Mouse (Mus musculus) lung, embryonic 15.5 days (tissue): ENCODE data around the gene Zfp281. TPM values are rescaled to one million over a fixed set of nuclear protein-coding genes. Genes with fewer than 3 reads are reported as not detected.
A peak's percentile ranks its signal among the peaks of the same experiment; 100 is the strongest.

ENCODE experiments used
- ATAC-seq: fragments of 200-750 bp; cut with Nextera tagmentation; 2 replicates; pipeline ENCODE4 v1.8.0; 2017; ENCODE audit warnings: moderate number of reproducible peaks, borderline replicate concordance; ENCODE audit not compliant: low FRiP score, low TSS enrichment; ENCODE audit errors: extremely low read depth
- H3K27ac ChIP-seq: fragments of 300-500 bp; sonication (generic); 2 replicates; pipeline ENCODE4 v1.5.1; 2015; ENCODE audit warnings: moderate library complexity, mild to moderate bottlenecking, inconsistent platforms
- H3K27me3 ChIP-seq: fragments of 300-500 bp; sonication (generic); 2 replicates; pipeline ENCODE4 v1.6.1; 2015; ENCODE audit warnings: inconsistent platforms
- H3K36me3 ChIP-seq: fragments of 300-500 bp; sonication (generic); 2 replicates; pipeline ENCODE4 v1.6.1; 2015; ENCODE audit warnings: inconsistent platforms
- H3K4me1 ChIP-seq: fragments of 300-500 bp; sonication (generic); 2 replicates; pipeline ENCODE4 v1.6.1; 2015; ENCODE audit warnings: inconsistent platforms
- H3K4me2 ChIP-seq: fragments of 300-500 bp; sonication (generic); 2 replicates; pipeline ENCODE4 v1.6.1; 2015; ENCODE audit warnings: inconsistent platforms, mild to moderate bottlenecking, moderate library complexity
- H3K4me3 ChIP-seq: fragments of 300-500 bp; sonication (generic); 2 replicates; pipeline ENCODE4 v1.5.1; 2015; ENCODE audit warnings: mild to moderate bottlenecking, inconsistent platforms
- H3K9ac ChIP-seq: fragments of 300-500 bp; sonication (generic); 2 replicates; pipeline ENCODE4 v1.6.1; 2015; ENCODE audit warnings: inconsistent platforms
- H3K9me3 ChIP-seq: fragments of 300-500 bp; sonication (generic); 2 replicates; pipeline ENCODE4 v1.6.1; 2016; ENCODE audit warnings: inconsistent platforms
- WGBS: fragments of 180-500 bp; shearing (Covaris S2); methylation state at CpG from one replicate; pipeline ENCODE4 v1.1.7; 2015; 5-methylcytosine and 5-hydroxymethylcytosine counted together
- polyA plus RNA-seq: library from polyadenylated mRNA; unstranded; fragments of >200 nt; fragmentation: Nextera tagmentation; extraction: Ambion mirVana; gene quantifications from 2 replicates; pipeline ENCODE4 v1.2.1, GENCODE M21; 2015

Zfp281 gene
- polyA plus RNA-seq, 1 experiment from 2014 or later = 20.6 TPM

DNA sequence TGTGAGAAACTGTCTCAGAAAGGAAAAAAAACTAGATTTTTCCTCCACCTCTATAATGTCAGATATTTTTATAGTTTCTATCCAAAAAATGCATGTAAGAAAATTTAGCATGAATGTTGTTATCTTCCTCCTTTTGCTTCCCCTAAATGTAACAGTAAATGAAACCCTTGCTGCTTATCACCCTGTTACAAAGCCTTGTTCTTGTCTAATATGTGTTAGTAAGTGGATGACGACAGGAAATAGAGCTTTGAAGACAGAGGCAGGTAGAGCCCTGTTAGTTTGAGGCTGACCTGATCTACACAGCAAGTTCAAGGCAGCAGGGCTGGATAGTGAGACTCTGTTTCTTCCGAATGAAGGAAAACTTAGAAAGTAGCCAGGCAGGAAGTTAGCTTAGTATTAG is 14.5 kb downstream of the Zfp281 start:
- Histone ChIP-seq H3K27me3 (no peaks in the 10 kb centered on the region), H3K36me3 (no peaks in the 10 kb centered on the region), H3K9ac (no peak overlapping the region), H3K4me3 (no peak overlapping the region), H3K9me3 (no peaks in the 10 kb centered on the region), H3K27ac (no peak overlapping the region), H3K4me2 (no peak overlapping the region), H3K4me1 (no peaks in the 10 kb centered on the region)
- WGBS = 57% methylated on average over 2 of the region's 2 CpGs
- ATAC-seq = no peak

DNA sequence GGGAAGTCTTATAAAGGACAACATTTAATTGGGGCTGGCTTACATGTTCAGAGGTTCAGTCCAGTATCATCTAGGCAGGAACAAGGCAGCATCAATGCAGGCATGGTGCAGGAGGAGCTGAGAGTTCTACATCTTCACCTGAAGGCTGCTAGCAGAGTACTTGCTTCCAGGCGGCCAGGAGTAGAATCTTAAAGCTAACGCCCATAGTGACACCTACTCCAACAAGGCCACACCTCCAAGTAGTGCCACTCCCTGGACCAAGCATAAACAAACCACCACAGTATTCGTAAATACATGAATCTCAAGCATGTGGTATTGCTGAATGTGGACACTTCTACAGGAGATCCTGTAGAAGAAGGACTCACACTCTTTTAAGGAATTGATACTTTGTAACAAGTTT is 18.0 kb downstream of the Zfp281 start:
- ATAC-seq = no peak
- 71% methylated on average over 3 of the region's 3 CpGs for WGBS
- no peaks in the 10 kb centered on the region for H3K36me3 ChIP-seq
- H3K9me3 ChIP-seq = no peaks in the 10 kb centered on the region
- no peak overlapping the region for H3K9ac ChIP-seq
- H3K4me2 ChIP-seq = no peak overlapping the region
- no peak overlapping the region for H3K27ac ChIP-seq
- H3K4me3 ChIP-seq = no peak overlapping the region
- no peaks in the 10 kb centered on the region for H3K4me1 ChIP-seq
- H3K27me3 ChIP-seq = no peaks in the 10 kb centered on the region

- no peak overlapping the region for H3K27ac ChIP-seq
- H3K27me3 ChIP-seq = no peaks in the 10 kb centered on the region
- H3K4me1 ChIP-seq = no peaks in the 10 kb centered on the region
- H3K4me2 ChIP-seq = no peak overlapping the region
- H3K9ac ChIP-seq = no peak overlapping the region
- H3K4me3 ChIP-seq = no peak overlapping the region
- H3K9me3 ChIP-seq = no peaks in the 10 kb centered on the region
- no peak for ATAC-seq
- H3K36me3 ChIP-seq = no peaks in the 10 kb centered on the region
- WGBS = 52% methylated on average over 4 of the region's 4 CpGs
Measured at GRCm38 (mm10) chr1:136644486-136644885, 19.8 kb downstream of the Zfp281 start.

GRCm38 (mm10) chr1:136645849-136646625 is 21.3 kb downstream of the Zfp281 start:
- H3K9me3 ChIP-seq = no peaks in the 10 kb centered on the region
- no peak for ATAC-seq
- WGBS = 85% methylated on average over 8 of the region's 8 CpGs
- H3K4me2 ChIP-seq = no peak overlapping the region
- no peak overlapping the region for H3K27ac ChIP-seq
- H3K4me3 ChIP-seq = no peak overlapping the region
- no peaks in the 10 kb centered on the region for H3K27me3 ChIP-seq
- no peaks in the 10 kb centered on the region for H3K36me3 ChIP-seq
- H3K4me1 ChIP-seq = no peaks in the 10 kb centered on the region
- H3K9ac ChIP-seq = no peak overlapping the region

DNA sequence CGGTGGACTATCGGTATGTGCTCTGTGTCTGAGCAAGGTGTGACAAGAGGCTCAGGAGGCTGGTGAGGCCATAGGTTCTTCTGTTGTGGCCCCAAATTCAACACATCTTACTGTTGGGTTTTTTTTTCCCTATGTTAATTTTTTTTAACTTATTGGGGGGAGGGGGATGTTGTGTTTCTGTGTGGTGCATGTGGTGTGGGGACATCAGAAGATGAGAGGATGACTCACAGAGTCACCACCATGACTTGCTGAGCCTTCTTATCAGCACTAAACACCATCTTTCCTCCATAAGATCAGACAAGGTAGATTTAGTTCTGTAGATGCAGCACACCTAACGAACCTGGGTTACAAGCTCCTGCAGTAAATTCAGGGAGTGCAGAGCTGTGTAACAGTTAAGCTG is 27.4 kb downstream of the Zfp281 start:
- H3K27me3 ChIP-seq = no peaks in the 10 kb centered on the region
- WGBS = 84% methylated on average over 3 of the region's 3 CpGs
- H3K36me3 ChIP-seq = no peaks in the 10 kb centered on the region
- peaks cover 3% of the 10 kb centered on the region; the same call in 1 of the 2 replicates for H3K4me1 ChIP-seq
- no peaks in the 10 kb centered on the region for H3K9me3 ChIP-seq
- no peak overlapping the region for H3K9ac ChIP-seq
- no peak for ATAC-seq
- H3K27ac ChIP-seq = no peak overlapping the region
- H3K4me2 ChIP-seq = no peak overlapping the region
- H3K4me3 ChIP-seq = no peak overlapping the region

GRCm38 (mm10) chr1:136653526-136653925 is 28.8 kb downstream of the Zfp281 start:
- Histone ChIP-seq H3K4me2 (no peak overlapping the region), H3K4me1 (peaks cover 3% of the 10 kb centered on the region; the same call in 1 of the 2 replicates), H3K4me3 (no peak overlapping the region), H3K9ac (no peak overlapping the region), H3K36me3 (no peaks in the 10 kb centered on the region), H3K27me3 (no peaks in the 10 kb centered on the region), H3K9me3 (no peaks in the 10 kb centered on the region), H3K27ac (no peak overlapping the region)
- ATAC-seq = no peak
- WGBS = 49% methylated on average over 8 of the region's 8 CpGs

- H3K36me3 ChIP-seq = no peaks in the 10 kb centered on the region
- no peak overlapping the region for H3K4me2 ChIP-seq
- no peaks in the 10 kb centered on the region for H3K9me3 ChIP-seq
- no peak overlapping the region for H3K9ac ChIP-seq
- ATAC-seq = no peak
- peaks cover 3% of the 10 kb centered on the region; the same call in 1 of the 2 replicates for H3K4me1 ChIP-seq
- no peak overlapping the region for H3K4me3 ChIP-seq
- WGBS = 32% methylated on average over 11 of the region's 11 CpGs
- H3K27me3 ChIP-seq = no peaks in the 10 kb centered on the region
- no peak overlapping the region for H3K27ac ChIP-seq
Measured at GRCm38 (mm10) chr1:136654385-136654784, 29.7 kb downstream of the Zfp281 start.

DNA sequence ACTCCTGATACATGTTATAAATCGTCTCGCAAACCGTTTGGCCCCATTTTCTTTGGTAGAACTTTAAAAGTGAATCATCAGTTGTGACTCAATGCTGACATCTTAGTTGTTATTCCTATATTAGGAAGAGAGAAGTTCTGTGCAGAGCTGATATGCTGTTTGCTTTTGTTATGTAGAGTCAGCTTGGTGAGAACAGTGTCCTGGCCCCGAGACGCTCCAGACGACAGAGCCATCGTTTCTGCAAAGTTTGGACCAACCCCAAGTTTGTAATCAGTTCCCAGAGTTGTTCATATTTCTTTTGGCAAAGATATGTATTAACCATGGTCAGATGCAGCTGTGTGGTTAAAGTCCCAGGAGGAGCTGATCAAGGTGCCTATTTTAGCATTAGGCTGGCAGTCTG is 31.9 kb downstream of the Zfp281 start:
- ATAC-seq = no peak

DNA sequence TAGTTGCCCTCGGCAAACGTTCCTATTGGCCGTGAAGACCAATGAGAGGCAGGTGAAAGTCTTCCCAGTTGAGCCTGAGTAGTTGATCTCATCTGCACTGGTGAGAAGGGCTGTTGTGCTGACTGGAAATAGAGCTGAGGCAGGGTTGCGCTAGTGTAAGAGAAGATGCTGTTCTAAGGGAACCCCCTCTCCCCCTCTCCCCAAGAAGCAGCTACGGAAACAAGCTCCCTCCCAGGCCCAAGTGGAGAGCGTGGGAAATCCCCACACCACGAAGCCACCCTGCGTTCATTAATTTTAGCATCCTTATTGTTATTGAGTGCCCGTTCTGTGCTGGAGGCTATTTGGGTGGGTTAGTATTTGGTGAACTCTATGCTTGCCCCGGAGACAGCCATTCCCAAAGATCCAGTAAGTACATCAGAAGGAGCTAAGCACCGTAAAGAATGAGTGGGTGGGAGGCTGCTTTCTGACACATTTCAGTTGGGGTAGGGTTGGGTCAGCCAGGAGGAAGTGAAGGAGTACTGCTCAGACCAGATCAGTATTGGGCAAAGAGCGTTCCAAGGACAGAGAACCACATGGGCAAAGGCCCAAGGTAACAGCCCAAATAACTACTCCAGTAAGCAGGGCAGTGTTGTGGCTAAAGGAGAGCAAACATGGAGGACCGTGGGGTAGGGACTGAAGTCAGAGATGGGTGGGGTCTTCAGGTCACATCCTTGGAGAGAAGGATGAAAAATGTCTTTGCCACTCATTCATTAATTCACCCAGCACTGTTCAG is 33.9 kb downstream of the Zfp281 start:
- H3K9ac ChIP-seq = no peak overlapping the region
- no peak overlapping the region for H3K4me3 ChIP-seq
- H3K9me3 ChIP-seq = no peaks in the 10 kb centered on the region
- no peaks in the 10 kb centered on the region for H3K36me3 ChIP-seq
- H3K4me1 ChIP-seq = peaks cover 16% of the 10 kb centered on the region
- ATAC-seq = no peak
- H3K4me2 ChIP-seq = no peak overlapping the region
- no peak overlapping the region for H3K27ac ChIP-seq
- no peaks in the 10 kb centered on the region for H3K27me3 ChIP-seq
- 90% methylated on average over 13 of the region's 13 CpGs for WGBS

More for the DNA sequence above, 31.9 kb downstream of the Zfp281 start:
- Histone ChIP-seq H3K27me3 (no peaks in the 10 kb centered on the region), H3K4me2 (no peak overlapping the region), H3K4me1 (peaks cover 9% of the 10 kb centered on the region), H3K4me3 (no peak overlapping the region), H3K36me3 (no peaks in the 10 kb centered on the region), H3K27ac (no peak overlapping the region), H3K9ac (no peak overlapping the region), H3K9me3 (no peaks in the 10 kb centered on the region)
- WGBS = 55% methylated on average over 7 of the region's 7 CpGs

- no peak for ATAC-seq
- Histone ChIP-seq H3K36me3 (no peaks in the 10 kb centered on the region), H3K4me2 (no peak overlapping the region), H3K4me3 (no peak overlapping the region), H3K27ac (no peak overlapping the region), H3K9me3 (no peaks in the 10 kb centered on the region), H3K9ac (no peak overlapping the region), H3K4me1 (peaks cover 15% of the 10 kb centered on the region), H3K27me3 (no peaks in the 10 kb centered on the region)
- WGBS = 86% methylated on average over 9 of the region's 9 CpGs
Measured at GRCm38 (mm10) chr1:136659337-136659736, 34.6 kb downstream of the Zfp281 start.

GRCm38 (mm10) chr1:136659917-136660316 is 35.2 kb downstream of the Zfp281 start:
- no peak overlapping the region for H3K4me3 ChIP-seq
- H3K4me2 ChIP-seq = no peak overlapping the region
- peaks cover 19% of the 10 kb centered on the region for H3K4me1 ChIP-seq
- H3K9me3 ChIP-seq = no peaks in the 10 kb centered on the region
- H3K27me3 ChIP-seq = no peaks in the 10 kb centered on the region
- no peak for ATAC-seq
- 61% methylated on average over 9 of the region's 9 CpGs for WGBS
- H3K9ac ChIP-seq = no peak overlapping the region
- H3K27ac ChIP-seq = no peak overlapping the region
- H3K36me3 ChIP-seq = no peaks in the 10 kb centered on the region

DNA sequence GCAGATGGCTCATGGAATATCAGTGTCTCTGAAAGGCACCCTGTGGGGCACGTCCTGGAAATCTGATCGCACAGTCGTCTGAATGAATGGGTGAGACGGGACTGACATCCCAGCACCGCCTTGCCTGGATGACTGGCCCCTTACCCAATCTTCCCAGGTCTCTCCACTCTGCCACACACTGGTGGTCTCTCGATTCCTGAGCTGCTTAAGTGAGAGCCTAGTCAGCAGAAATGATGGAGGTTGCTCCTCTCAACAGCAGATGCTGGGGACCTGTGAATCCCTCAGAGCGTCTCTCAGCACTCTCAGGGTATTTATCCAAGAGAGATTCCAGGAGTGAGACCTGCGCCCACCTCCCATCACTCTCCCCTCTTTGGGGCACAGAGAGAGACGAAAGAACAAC is 36.8 kb downstream of the Zfp281 start:
- H3K9me3 ChIP-seq = no peaks in the 10 kb centered on the region
- no peaks in the 10 kb centered on the region for H3K27me3 ChIP-seq
- no peak overlapping the region for H3K27ac ChIP-seq
- H3K4me3 ChIP-seq = no peak overlapping the region
- no peak for ATAC-seq
- H3K9ac ChIP-seq = no peak overlapping the region
- peaks cover 23% of the 10 kb centered on the region for H3K4me1 ChIP-seq
- WGBS = 21% methylated on average over 9 of the region's 9 CpGs
- peak overlapping the region; percentile 18; the same call in 1 of the 2 replicates for H3K4me2 ChIP-seq
- H3K36me3 ChIP-seq = no peaks in the 10 kb centered on the region
